Mouse (Mus musculus) embryo, embryonic 11.5 days (tissue): ENCODE data around the gene Zfp462.

Experiments used
- DNase-seq: peaks from one replicate; pipeline ENCODE4 v3.0.0-alpha.2; 2012; ENCODE audit warnings: low read depth, low spot score

Gene Zfp462

GRCm38 (mm10) chr4:55103575-55103974, 158.7 kb downstream of the Zfp462 start:
- no peak for DNase-seq

GRCm38 (mm10) chr4:55117839-55118487, 173.1 kb downstream of the Zfp462 start:
- DNase-seq = no peak

- no peak for DNase-seq
Observed at GRCm38 (mm10) chr4:55121126-55121525, 176.3 kb downstream of the Zfp462 start.

GRCm38 (mm10) chr4:55121952-55122351, 177.1 kb downstream of the Zfp462 start:
- DNase-seq = no peak

- no peak for DNase-seq
Observed at GRCm38 (mm10) chr4:55124126-55124525, 179.3 kb downstream of the Zfp462 start.

GRCm38 (mm10) chr4:55125048-55125737, 180.3 kb downstream of the Zfp462 start:
- DNase-seq = no peak

- DNase-seq = no peak
Observed at GRCm38 (mm10) chr4:55125738-55126054, 180.8 kb downstream of the Zfp462 start.

- no peak for DNase-seq
Observed at GRCm38 (mm10) chr4:55127228-55127901, 182.5 kb downstream of the Zfp462 start.

- no peak for DNase-seq
Observed at GRCm38 (mm10) chr4:55128088-55128835, 183.4 kb downstream of the Zfp462 start.
